Mouse (Mus musculus) forebrain, embryonic 10.5 days (tissue): Measurements from ENCODE around the gene Fbxo7. TPM values are rescaled to one million over a fixed set of nuclear protein-coding genes. Genes with fewer than 3 reads are reported as not detected.
A peak's percentile ranks its signal among the peaks of the same experiment; 100 is the strongest.

ENCODE experiments used
- DNase-seq: peaks from one replicate; pipeline ENCODE4 v3.0.0-alpha.2; 2017; ENCODE audit warnings: low spot score; ENCODE audit errors: extremely low spot score
- H3K27ac ChIP-seq: fragments of 300-500 bp; sonication (generic); 2 replicates; pipeline ENCODE4 v1.5.1; 2016; ENCODE audit warnings: mild to moderate bottlenecking
- H3K27me3 ChIP-seq: fragments of 300-500 bp; sonication (generic); 2 replicates; pipeline ENCODE4 v1.6.1; 2016; ENCODE audit warnings: mild to moderate bottlenecking; ENCODE audit not compliant: poor library complexity, severe bottlenecking
- H3K36me3 ChIP-seq: fragments of 300-500 bp; sonication (generic); replicated peaks from 2 replicates; pipeline ENCODE4 v1.6.1; 2016; ENCODE audit warnings: mild to moderate bottlenecking, moderate library complexity
- H3K4me1 ChIP-seq: fragments of 300-500 bp; sonication (generic); 2 replicates; pipeline ENCODE4 v1.6.1; 2016
- H3K4me3 ChIP-seq: fragments of 300-500 bp; sonication (generic); 2 replicates; pipeline ENCODE4 v1.5.1; 2016; ENCODE audit warnings: mild to moderate bottlenecking, moderate library complexity
- H3K9me3 ChIP-seq: fragments of 300-500 bp; sonication (generic); 2 replicates; pipeline ENCODE4 v1.6.1; 2016; ENCODE audit warnings: mild to moderate bottlenecking, moderate library complexity
- WGBS: fragments of 180-500 bp; shearing (Covaris S2); methylation state at CpG from one replicate; pipeline ENCODE4 v1.1.7; 2016; 5-methylcytosine and 5-hydroxymethylcytosine counted together
- polyA plus RNA-seq: library from polyadenylated mRNA; unstranded; fragments of >200 nt; fragmentation: Nextera tagmentation; extraction: Ambion mirVana; gene quantifications from 2 replicates; pipeline ENCODE4 v1.2.1, GENCODE M21; 2016

Fbxo7 gene
- 17.7 and 18.4 TPM in 2 replicates for polyA plus RNA-seq

DNA sequence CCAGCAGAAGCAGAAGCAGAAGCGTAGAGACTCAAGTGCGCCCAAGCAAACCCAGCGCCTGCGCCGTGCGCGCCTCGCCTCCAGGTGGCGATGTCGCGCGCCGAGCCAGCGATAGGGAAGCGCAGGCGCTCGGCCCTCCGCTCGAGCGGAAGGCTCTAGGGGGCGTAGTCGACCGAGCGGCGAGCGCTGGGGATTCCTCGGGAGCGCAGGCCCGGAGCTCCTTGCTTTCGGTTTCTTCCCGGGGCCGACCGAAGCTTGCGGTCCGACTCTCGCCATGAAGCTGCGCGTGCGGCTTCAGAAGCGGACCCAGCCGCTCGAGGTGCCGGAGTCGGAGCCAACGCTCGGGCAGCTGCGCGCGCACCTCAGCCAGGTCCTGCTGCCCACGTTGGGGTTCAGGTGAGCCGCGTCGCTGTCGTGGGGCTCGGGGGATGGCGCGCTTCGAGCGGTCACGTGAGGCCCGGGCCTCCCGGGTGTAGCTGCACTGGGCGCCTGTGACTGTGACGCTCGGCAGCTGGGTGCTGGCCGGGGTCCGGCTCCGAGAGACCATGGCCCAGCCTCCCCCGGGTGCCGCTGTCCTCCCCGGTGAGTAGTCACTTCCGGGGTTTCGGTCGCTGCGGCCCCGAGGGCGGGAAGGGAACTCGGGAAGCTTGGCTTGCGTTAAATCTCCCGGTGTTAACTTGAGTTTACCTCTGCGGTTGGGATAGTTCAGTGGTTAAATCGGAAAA, at the start of gene Fbxo7:
TSS of gene Fbxo7 (plus strand) at position 224 of the 725 bp plus-strand sequence.
- DNase-seq = peak; percentile 87
- Histone ChIP-seq H3K9me3 (no peaks in the 10 kb centered on the region), H3K27me3 (no peaks in the 10 kb centered on the region), H3K4me3 (peak within 1 kb of the TSS; percentile 92), H3K36me3 (peaks cover 7% of the 10 kb centered on the region), H3K4me1 (peaks cover 21% of the 10 kb centered on the region), H3K27ac (peak within 1 kb of the TSS; percentile 94)
- under 1% methylated on average over 82 of the region's 82 CpGs for WGBS

DNA sequence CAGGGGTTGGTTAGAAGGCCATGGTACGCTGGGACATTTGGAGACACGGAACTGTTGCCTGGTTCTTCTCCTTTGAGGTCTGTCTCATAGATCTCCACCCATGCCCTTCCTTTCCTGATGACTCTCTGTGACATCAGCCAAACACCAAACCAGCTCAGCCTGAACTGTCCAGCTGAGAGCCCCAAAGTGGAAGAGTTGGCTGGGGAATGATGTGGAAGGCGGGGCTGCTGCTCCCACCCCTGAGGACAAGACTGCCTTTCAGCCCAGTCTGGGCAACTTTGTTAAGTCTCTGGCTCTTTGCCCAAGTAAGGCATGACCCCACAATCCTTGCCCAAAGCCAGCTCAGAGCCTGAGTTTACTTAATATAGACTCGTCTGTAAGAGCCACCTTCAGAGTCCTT, 48.9 kb upstream of the Fbxo7 start:
- Histone ChIP-seq H3K4me3 (no peak overlapping the region), H3K9me3 (peaks cover 4% of the 10 kb centered on the region), H3K27ac (no peak overlapping the region), H3K36me3 (no peaks in the 10 kb centered on the region), H3K4me1 (no peaks in the 10 kb centered on the region), H3K27me3 (no peaks in the 10 kb centered on the region)
- 88% methylated on average over 4 of the region's 4 CpGs for WGBS
- DNase-seq = no peak

DNA sequence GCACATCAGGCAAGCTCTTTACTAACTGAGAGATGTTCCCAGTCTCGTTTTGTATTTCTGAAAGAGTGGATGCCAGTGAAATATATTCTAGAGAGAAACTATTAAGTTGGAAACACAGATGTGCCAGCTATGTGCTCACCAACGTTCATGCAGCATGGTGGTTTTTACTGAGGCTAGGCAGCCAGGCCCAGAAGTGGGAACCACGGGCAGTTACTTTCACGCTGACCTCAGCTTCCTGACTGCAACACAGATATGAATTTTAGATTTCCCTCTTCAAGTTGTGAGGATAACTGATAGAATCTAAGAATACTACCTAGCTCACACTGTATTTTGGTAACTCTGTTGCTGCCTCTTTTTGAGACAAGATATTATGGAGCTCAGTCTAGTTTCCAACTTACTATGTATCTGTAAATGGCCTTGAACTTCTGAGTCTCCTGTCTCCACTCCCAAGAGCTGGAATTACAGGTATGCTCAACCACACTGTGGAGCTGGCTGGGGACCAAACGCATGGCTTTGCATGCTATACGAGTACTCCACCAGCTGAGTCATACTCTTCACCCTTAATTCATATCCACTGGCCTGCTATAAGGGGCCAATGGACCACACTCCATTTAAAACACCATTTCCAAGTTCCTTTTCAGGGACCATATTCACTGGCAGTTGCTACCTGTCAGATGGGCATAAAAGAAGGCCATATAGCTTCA, 32.2 kb upstream of the Fbxo7 start:
- H3K27ac ChIP-seq = no peak overlapping the region
- H3K4me1 ChIP-seq = no peaks in the 10 kb centered on the region
- H3K36me3 ChIP-seq = no peaks in the 10 kb centered on the region
- 77% methylated on average over 6 of the region's 6 CpGs for WGBS
- DNase-seq = no peak
- no peaks in the 10 kb centered on the region for H3K9me3 ChIP-seq
- H3K4me3 ChIP-seq = no peak overlapping the region
- no peaks in the 10 kb centered on the region for H3K27me3 ChIP-seq

DNA sequence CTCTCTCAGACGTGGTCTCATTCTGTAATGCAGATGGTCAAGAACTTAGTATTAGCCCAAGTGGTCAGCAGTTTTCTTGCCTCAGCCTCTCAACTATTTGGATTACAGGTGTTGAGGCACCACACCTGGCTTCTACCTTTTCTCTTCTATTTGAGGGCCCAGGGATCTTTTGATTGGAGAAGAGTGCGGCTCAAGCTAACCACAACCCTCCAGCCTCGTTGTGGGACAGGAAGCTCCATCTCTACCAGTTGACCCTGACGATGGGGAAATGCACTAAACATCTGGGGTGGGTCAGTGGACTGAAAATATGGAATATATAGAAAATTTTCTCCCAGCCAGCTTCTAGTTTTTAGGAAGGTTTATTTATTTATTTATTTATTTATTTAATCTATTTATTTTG, 29.4 kb upstream of the Fbxo7 start:
- no peak for DNase-seq
- no peak overlapping the region for H3K4me3 ChIP-seq
- no peak overlapping the region for H3K27ac ChIP-seq
- no peaks in the 10 kb centered on the region for H3K36me3 ChIP-seq
- no peaks in the 10 kb centered on the region for H3K27me3 ChIP-seq
- WGBS = 89% methylated on average over 4 of the region's 4 CpGs
- no peaks in the 10 kb centered on the region for H3K9me3 ChIP-seq
- no peaks in the 10 kb centered on the region for H3K4me1 ChIP-seq

DNA sequence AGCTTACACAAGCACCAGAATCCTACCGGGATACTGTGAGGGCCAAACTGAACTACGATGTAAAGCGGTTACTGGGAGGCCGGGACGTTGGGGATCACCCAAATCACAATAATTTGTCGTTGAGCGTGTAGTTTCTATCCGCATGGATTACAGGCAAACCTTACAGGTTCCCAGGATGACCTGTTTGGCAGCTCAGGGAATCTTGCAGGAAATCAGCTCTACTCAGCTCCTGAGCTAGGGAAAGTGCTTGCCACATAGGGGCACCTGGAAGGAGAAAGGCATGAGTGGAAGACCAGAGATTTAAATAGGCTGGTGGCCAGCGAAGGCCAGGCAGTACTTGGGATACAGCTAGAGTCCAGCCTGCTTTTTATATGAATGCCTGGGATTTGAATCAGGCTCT, 27.9 kb upstream of the Fbxo7 start:
- Histone ChIP-seq H3K9me3 (no peaks in the 10 kb centered on the region), H3K4me1 (no peaks in the 10 kb centered on the region), H3K27ac (no peak overlapping the region), H3K36me3 (no peaks in the 10 kb centered on the region), H3K4me3 (no peak overlapping the region), H3K27me3 (no peaks in the 10 kb centered on the region)
- 86% methylated on average over 9 of the region's 9 CpGs for WGBS
- no peak for DNase-seq

DNA sequence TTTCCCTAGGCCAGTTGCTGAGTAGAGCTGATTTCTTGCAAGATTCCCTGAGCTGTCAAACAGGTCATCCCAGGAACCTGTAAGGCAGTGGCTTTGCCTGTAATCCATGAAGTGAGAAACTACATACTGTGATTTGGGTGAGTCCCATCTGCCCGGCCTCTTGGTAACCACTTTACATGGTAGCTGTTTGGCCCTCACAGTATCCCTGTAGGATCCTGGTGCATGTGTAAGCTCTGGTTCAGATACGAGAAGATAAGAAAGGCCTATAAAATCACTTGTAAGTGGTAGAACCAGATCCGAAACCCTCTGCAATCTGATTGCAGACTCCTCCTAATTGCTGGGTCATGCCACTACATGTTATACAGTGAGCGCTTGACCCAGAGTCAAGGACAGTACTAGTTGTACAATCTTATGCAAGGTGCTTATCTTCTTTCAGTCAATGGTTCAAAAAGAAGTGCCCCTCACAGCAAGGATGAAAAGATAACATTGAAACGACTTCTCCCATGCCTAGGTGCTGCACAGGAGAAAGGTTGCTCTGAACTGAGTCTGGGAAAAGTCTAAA, 27.1 kb upstream of the Fbxo7 start:
- 88% methylated on average over 5 of the region's 5 CpGs for WGBS
- no peak for DNase-seq
- H3K9me3 ChIP-seq = no peaks in the 10 kb centered on the region
- H3K4me1 ChIP-seq = no peaks in the 10 kb centered on the region
- no peaks in the 10 kb centered on the region for H3K27me3 ChIP-seq
- H3K4me3 ChIP-seq = no peak overlapping the region
- no peaks in the 10 kb centered on the region for H3K36me3 ChIP-seq
- H3K27ac ChIP-seq = no peak overlapping the region

DNA sequence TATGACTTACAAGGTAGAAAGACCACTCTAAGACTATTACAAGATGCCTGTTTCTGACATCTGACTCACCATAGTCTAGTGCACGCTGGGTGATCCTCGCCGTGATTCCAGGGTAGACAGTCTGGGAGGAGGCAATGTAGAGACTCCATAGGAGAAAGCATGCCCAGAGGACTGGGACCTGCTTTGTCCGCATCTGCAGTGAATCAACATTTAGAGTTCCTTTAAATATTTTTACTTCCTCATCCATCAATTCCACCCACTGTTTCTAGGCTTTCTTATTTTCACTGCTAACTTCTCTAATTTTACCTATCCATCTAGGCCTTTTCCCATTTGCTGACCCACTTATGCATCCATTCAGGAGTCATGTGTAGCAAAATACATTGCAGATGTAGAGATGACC, 21.3 kb upstream of the Fbxo7 start:
- H3K4me1 ChIP-seq = no peaks in the 10 kb centered on the region
- H3K4me3 ChIP-seq = no peak overlapping the region
- no peak for DNase-seq
- no peaks in the 10 kb centered on the region for H3K27me3 ChIP-seq
- WGBS = 94% methylated on average over 4 of the region's 4 CpGs
- no peaks in the 10 kb centered on the region for H3K36me3 ChIP-seq
- H3K9me3 ChIP-seq = no peaks in the 10 kb centered on the region
- no peak overlapping the region for H3K27ac ChIP-seq

DNA sequence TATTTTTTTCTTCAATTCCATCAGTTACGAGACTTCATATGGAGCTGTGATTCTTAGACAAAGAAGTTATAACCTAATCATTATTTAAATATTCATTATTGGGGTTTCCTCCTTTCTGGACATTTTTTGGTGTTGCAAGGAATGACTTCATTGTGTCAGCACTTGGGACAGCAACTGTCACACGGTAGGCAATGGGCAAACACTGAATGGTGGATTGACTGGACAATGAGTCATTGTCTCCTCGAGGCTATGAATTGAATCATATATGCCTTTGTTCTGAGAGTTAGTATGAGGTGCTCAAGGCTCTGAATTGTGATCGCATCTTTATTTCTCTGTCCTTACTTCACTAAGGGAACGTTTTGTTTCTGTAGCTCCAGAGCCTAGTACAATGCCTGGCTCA, 15.3 kb upstream of the Fbxo7 start:
- H3K36me3 ChIP-seq = no peaks in the 10 kb centered on the region
- DNase-seq = no peak
- no peaks in the 10 kb centered on the region for H3K27me3 ChIP-seq
- 80% methylated on average over 5 of the region's 5 CpGs for WGBS
- H3K9me3 ChIP-seq = no peaks in the 10 kb centered on the region
- H3K27ac ChIP-seq = no peak overlapping the region
- no peak overlapping the region for H3K4me3 ChIP-seq
- no peaks in the 10 kb centered on the region for H3K4me1 ChIP-seq

DNA sequence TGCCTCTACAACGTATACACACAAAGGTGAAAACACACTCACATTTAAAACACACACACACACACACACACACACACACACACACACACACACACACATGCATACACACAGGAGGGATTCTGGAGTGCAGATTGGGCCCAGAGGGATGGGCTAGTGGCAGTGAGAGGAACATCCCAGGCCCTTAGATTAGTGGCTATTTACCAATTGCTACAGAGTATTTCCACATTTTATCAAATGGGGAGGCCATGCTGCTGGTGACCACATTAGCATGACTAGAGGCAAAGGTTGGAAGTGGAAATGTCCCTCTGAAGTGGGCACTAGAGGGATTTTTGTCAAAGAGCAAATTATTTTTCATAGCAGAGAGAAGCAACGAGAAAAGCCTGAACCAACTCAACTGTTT, 12.1 kb upstream of the Fbxo7 start:
- Histone ChIP-seq H3K4me3 (no peak overlapping the region), H3K27ac (no peak overlapping the region), H3K4me1 (no peaks in the 10 kb centered on the region), H3K9me3 (no peaks in the 10 kb centered on the region), H3K27me3 (no peaks in the 10 kb centered on the region), H3K36me3 (no peaks in the 10 kb centered on the region)
- 93% methylated on average over 2 of the region's 2 CpGs for WGBS
- DNase-seq = no peak

DNA sequence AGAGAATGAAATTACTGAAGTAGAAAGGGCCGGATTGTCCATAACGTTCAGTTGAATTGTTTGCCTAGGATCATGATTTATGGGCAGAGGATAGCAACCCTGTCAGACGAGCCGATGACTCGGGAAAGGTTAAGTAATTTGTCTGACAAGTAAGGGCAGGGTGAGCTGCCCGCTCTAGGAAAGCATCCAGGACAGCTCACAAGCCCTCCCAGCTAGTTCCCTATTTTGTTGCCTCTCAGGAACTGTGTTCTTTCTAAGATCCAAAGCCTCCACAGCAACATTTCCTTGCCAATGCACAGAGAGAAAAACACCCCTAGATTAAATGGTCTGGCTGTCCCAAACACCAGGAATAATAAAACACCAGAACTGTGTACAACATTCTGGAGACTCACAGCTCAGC, 11.1 kb upstream of the Fbxo7 start:
- WGBS = 79% methylated on average over 6 of the region's 6 CpGs
- Histone ChIP-seq H3K4me3 (no peak overlapping the region), H3K27ac (no peak overlapping the region), H3K27me3 (no peaks in the 10 kb centered on the region), H3K9me3 (no peaks in the 10 kb centered on the region), H3K36me3 (no peaks in the 10 kb centered on the region), H3K4me1 (no peaks in the 10 kb centered on the region)
- no peak for DNase-seq

DNA sequence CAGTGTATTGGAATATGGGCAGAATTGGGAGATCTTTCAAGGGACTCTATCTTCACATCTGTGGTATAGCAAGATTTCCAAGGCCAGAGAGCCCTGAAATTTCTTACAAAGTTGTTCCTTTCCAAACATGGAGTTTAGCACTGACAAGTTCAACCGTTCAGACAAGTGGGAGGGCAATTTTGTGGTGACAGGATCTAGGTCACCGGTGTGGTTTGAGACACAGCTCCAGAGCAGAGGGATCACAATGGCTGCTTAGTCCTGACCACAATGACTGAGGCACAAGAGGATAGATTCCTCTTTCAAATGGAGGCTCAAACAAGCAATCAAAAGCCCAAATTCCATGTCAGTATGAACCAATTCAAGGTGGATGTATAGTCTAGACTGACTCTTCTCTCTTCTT, 10.6 kb upstream of the Fbxo7 start:
- no peaks in the 10 kb centered on the region for H3K36me3 ChIP-seq
- H3K27me3 ChIP-seq = no peaks in the 10 kb centered on the region
- WGBS = 87% methylated on average over 2 of the region's 2 CpGs
- no peak overlapping the region for H3K27ac ChIP-seq
- no peaks in the 10 kb centered on the region for H3K4me1 ChIP-seq
- no peaks in the 10 kb centered on the region for H3K9me3 ChIP-seq
- no peak for DNase-seq
- H3K4me3 ChIP-seq = no peak overlapping the region

DNA sequence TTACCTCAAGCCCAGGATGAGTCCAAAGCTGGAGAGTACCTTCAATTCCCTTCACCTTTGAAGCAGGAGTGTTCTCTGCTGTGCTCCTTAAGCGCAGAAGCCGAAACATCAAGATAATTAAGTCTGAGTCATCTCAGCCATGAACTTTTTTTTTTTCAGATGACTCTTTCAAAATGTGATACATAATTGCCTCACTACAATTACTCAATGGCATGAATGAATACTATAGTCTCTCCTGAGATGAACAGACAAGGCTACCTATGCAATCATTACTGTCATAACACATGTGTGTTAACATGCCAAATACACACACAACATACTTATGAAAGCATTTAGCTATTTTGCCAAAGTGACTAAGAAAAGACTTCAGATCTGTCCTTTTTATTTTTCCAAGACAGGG, 10.0 kb upstream of the Fbxo7 start, which contains the start of gene Bpifc:
TSS of gene Bpifc (minus strand) at position 115 of the 400 bp plus-strand sequence.
- 89% methylated on average over 2 of the region's 2 CpGs for WGBS
- Histone ChIP-seq H3K36me3 (no peaks in the 10 kb centered on the region), H3K27me3 (no peaks in the 10 kb centered on the region), H3K4me1 (no peaks in the 10 kb centered on the region), H3K9me3 (no peaks in the 10 kb centered on the region), H3K4me3 (no peak within 1 kb of the TSS), H3K27ac (no peak within 1 kb of the TSS)
- no peak for DNase-seq

DNA sequence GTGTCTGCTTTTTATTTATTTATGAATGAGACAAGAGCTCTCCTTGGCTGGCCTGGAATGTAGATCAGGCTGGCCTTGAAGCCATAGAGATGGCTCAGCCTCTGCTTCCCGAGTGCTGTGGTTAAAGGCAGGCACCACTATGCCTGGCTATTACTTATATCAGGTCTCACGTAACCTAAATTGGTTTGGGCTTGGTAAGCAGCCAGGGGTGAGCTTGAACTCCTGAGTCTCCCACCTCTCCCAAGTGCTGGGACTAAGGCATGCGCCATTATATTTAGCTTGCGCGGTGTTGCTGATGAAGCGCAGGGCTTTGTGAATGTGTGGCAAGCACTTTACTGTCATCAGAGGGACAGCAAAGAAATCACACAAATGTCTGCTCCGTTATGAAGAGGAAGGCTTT, 4.0 kb upstream of the Fbxo7 start:
- Histone ChIP-seq H3K36me3 (no peaks in the 10 kb centered on the region), H3K27me3 (no peaks in the 10 kb centered on the region), H3K27ac (no peak overlapping the region), H3K4me1 (peaks cover 11% of the 10 kb centered on the region), H3K4me3 (no peak overlapping the region), H3K9me3 (no peaks in the 10 kb centered on the region)
- WGBS = 92% methylated on average over 7 of the region's 7 CpGs
- no peak for DNase-seq
